Mouse (Mus musculus) cortical plate, adult 2 months (tissue): ENCODE measurements around the gene Gm13124. TPM values are rescaled to one million over a fixed set of nuclear protein-coding genes. Genes with fewer than 3 reads are reported as not detected.

Experiments used
- H3K27ac ChIP-seq: fragments of 200-500 bp; 2 replicates; pipeline ENCODE4 v1.5.1; 2012; ENCODE audit warnings: low read length, control low read depth, inconsistent platforms; ENCODE audit not compliant: insufficient read depth
- H3K4me1 ChIP-seq: fragments of 200-500 bp; 2 replicates; pipeline ENCODE4 v1.6.1; 2011; ENCODE audit warnings: low read length; ENCODE audit not compliant: control insufficient read depth, insufficient read depth
- H3K4me3 ChIP-seq: fragments of 200-500 bp; 2 replicates; pipeline ENCODE4 v1.5.1; 2011; ENCODE audit warnings: mild to moderate bottlenecking, low read length, control low read depth; ENCODE audit not compliant: insufficient read depth
- CTCF ChIP-seq: fragments of 200-500 bp; IDR thresholded peaks from 2 replicates; pipeline ENCODE4 v1.5.1; 2011; ENCODE audit warnings: mild to moderate bottlenecking, control low read depth, low read length; ENCODE audit not compliant: insufficient read depth; ENCODE audit errors: extremely low read depth
- POLR2A ChIP-seq: fragments of 200-500 bp; IDR thresholded peaks from 2 replicates; pipeline ENCODE4 v1.6.1; 2011; ENCODE audit warnings: mild to moderate bottlenecking, low read length, control low read depth; ENCODE audit not compliant: insufficient read depth; ENCODE audit errors: extremely low read depth
- polyA plus RNA-seq: library from polyadenylated mRNA; depleted of rRNA; stranded (reverse); fragments of >200 nt; gene quantifications from 2 replicates; pipeline ENCODE4 v1.2.3, GENCODE M21; 2012; rRNA removed

The Gm13124 gene
- polyA plus RNA-seq, 1 experiment = not detected

DNA sequence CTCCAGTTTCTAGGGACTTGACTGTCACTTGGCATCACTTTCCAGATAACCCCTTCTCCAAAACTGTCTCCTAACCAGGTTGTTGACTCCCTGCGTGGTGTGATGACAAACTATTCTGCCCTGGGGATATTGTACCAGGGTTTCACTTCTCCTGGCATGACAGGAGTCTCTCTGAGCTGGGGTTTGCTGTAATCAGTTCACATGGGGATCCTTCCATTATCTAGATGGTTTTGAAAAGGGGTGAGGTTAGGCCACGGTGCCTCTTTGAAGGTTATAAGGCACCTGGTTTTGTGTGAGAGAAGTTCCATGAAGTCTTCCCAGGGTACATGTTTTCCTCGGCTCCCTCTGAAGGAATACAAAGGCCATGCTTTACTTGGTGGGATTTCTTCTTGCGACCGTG lies 45.4 kb downstream of the Gm13124 start, which contains the start of gene 9430007A20Rik:
TSS of gene 9430007A20Rik (plus strand) at position 301 of the 400 bp plus-strand sequence.
- TF ChIP-seq CTCF (no peak), POLR2A (no peak)
- Histone ChIP-seq H3K27ac (no peak within 1 kb of the TSS), H3K4me3 (no peak within 1 kb of the TSS), H3K4me1 (no peaks in the 10 kb centered on the region)

DNA sequence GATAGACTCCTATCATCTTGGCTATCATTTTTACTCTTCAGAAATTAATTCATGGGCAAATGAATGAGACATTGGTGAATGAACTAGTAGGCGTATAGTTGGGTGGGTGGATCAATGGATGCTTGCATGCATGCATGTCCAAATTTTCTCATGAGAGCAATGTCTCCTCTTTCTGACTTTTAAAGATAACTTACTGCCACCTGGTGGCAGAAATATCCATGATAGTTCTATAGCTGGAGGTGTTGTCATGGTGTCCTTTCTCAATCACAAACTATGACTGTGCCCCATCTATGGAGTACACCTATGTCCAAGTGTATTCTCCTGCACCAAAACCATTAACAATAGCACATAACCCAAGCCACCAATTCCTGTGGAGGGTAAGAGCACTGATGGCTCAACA lies 58.4 kb downstream of the Gm13124 start:
- no peaks in the 10 kb centered on the region for H3K4me1 ChIP-seq
- H3K27ac ChIP-seq = no peak overlapping the region
- TF ChIP-seq CTCF (no peak), POLR2A (no peak)
- H3K4me3 ChIP-seq = no peak overlapping the region

Other genes starting within 250 kb of the Gm13124 start
- gene Gm13128, start 234.9 kb downstream of the Gm13124 start, polyA plus RNA-seq = not detected in 2 replicates
- gene Gm13119, start 207.2 kb downstream of the Gm13124 start, polyA plus RNA-seq = not detected in 2 replicates
- gene Pramef20, start 187.2 kb downstream of the Gm13124 start, polyA plus RNA-seq = not detected in 2 replicates
- gene Pramef12, start 156.7 kb downstream of the Gm13124 start, polyA plus RNA-seq = not detected in 2 replicates
- gene 1700012P22Rik, start 126.4 kb downstream of the Gm13124 start, polyA plus RNA-seq = not detected in 2 replicates
- not detected in 2 replicates for gene Gm9944, start 111.8 kb downstream of the Gm13124 start, polyA plus RNA-seq
- gene Aadacl3, start 101.4 kb downstream of the Gm13124 start, polyA plus RNA-seq = not detected in 2 replicates
- not detected in 2 replicates for gene 9430007A20Rik, start 45.3 kb downstream of the Gm13124 start, polyA plus RNA-seq
- gene Aadacl4, start 48.6 kb upstream of the Gm13124 start, polyA plus RNA-seq = not detected in 2 replicates
- gene Gm436, start 121.2 kb upstream of the Gm13124 start, polyA plus RNA-seq = not detected in 2 replicates
- not detected in 2 replicates for gene Gm13178, start 156.3 kb upstream of the Gm13124 start, polyA plus RNA-seq
- gene Gm438, start 221.4 kb upstream of the Gm13124 start, polyA plus RNA-seq = not detected in 2 replicates